Mouse (Mus musculus) testis, adult 2 months (tissue): Measurements from ENCODE around the gene Siae.
A peak's percentile ranks its signal among the peaks of the same experiment; 100 is the strongest.

Source experiments
- CTCF ChIP-seq: fragments of 200-500 bp; IDR thresholded peaks from 2 replicates; pipeline ENCODE4 v1.5.1; 2012; ENCODE audit warnings: low read depth, mild to moderate bottlenecking, inconsistent platforms, low read length, moderate library complexity; ENCODE audit not compliant: control insufficient read depth, insufficient read depth, insufficient replicate concordance
- POLR2A ChIP-seq: fragments of 200-500 bp; IDR thresholded peaks from 2 replicates; pipeline ENCODE4 v1.6.1; 2012; ENCODE audit warnings: low read depth, mild to moderate bottlenecking, inconsistent platforms, low read length, moderate library complexity; ENCODE audit not compliant: control insufficient read depth

GRCm38 (mm10) chr9:37613911-37614280, 58.4 kb downstream of the Siae start:
- no peak for TF ChIP-seq CTCF
- TF ChIP-seq POLR2A = peak; percentile 5; the same call in 1 of the 2 replicates
